Mouse (Mus musculus) stomach, postnatal 0 days (tissue): ENCODE measurements around the gene Evc.

Source experiments
- CTCF ChIP-seq: IDR thresholded peaks from 2 replicates; pipeline ENCODE4 v1.5.1; 2016; ENCODE audit warnings: antibody characterized with exemption, low read depth, mild to moderate bottlenecking, moderate library complexity
- EP300 ChIP-seq: optimal IDR thresholded peaks from 2 replicates; pipeline ENCODE3; 2016; ENCODE audit warnings: antibody characterized with exemption

GRCm38 (mm10) chr5:37296717-37297116 lies 40.0 kb downstream of the Evc start:
- TF ChIP-seq CTCF (no peak), EP300 (no peak)
